Mouse (Mus musculus) forebrain, embryonic 14.5 days (tissue): Measurements from ENCODE around the gene A130010J15Rik. TPM values are rescaled to one million over a fixed set of nuclear protein-coding genes. Genes with fewer than 3 reads are reported as not detected.

Experiments used
- ATAC-seq: fragments of 200-750 bp; cut with Nextera tagmentation; 2 replicates; pipeline ENCODE4 v1.8.0; 2017; ENCODE audit warnings: mild to moderate bottlenecking, moderate library complexity
- DNase-seq: peaks from one replicate; pipeline ENCODE4 v3.0.0-alpha.2; 2015; ENCODE audit warnings: low spot score
- H3K27ac ChIP-seq: fragments of 300-500 bp; sonication (generic); 2 replicates; pipeline ENCODE4 v1.5.1; 2014; ENCODE audit warnings: low read depth, mild to moderate bottlenecking, control low read depth, low read length, moderate library complexity
- H3K27me3 ChIP-seq: fragments of 300-500 bp; sonication (generic); replicated peaks from 2 replicates; pipeline ENCODE4 v1.6.1; 2014; ENCODE audit warnings: low read length, control low read depth, mixed read lengths; ENCODE audit not compliant: control insufficient read depth, insufficient read depth
- H3K36me3 ChIP-seq: fragments of 300-500 bp; sonication (generic); 2 replicates; pipeline ENCODE4 v1.6.1; 2014; ENCODE audit warnings: low read length, control low read depth; ENCODE audit not compliant: control insufficient read depth, insufficient read depth
- H3K4me1 ChIP-seq: fragments of 300-500 bp; sonication (generic); 2 replicates; pipeline ENCODE4 v1.6.1; 2014; ENCODE audit warnings: antibody characterized with exemption, low read length, control low read depth; ENCODE audit not compliant: control insufficient read depth, insufficient read depth
- H3K4me2 ChIP-seq: fragments of 300-500 bp; sonication (generic); 2 replicates; pipeline ENCODE4 v1.6.1; 2014; ENCODE audit warnings: mild to moderate bottlenecking, control low read depth, low read length
- H3K4me3 ChIP-seq: fragments of 300-500 bp; sonication (generic); 2 replicates; pipeline ENCODE4 v1.5.1; 2014; ENCODE audit warnings: low read depth, low read length, control low read depth
- H3K9ac ChIP-seq: fragments of 300-500 bp; sonication (generic); 2 replicates; pipeline ENCODE4 v1.6.1; 2014; ENCODE audit warnings: mild to moderate bottlenecking, low read length, control low read depth, moderate library complexity
- H3K9me3 ChIP-seq: fragments of 300-500 bp; sonication (generic); replicated peaks from 2 replicates; pipeline ENCODE4 v1.6.1; 2016; ENCODE audit warnings: low read length, control low read depth, mixed read lengths; ENCODE audit not compliant: control insufficient read depth
- WGBS: fragments of 180-500 bp; shearing (Covaris S2); extraction: QIAGEN DNeasy Blood & Tissue Kit; methylation state at CpG from one replicate; pipeline ENCODE4 v1.1.7; 2014; 5-methylcytosine and 5-hydroxymethylcytosine counted together
- polyA plus RNA-seq: library from polyadenylated mRNA; unstranded; fragments of >200 nt; fragmentation: Nextera tagmentation; extraction: Ambion mirVana; gene quantifications from 2 replicates; pipeline ENCODE4 v1.2.1, GENCODE M21; 2014

The A130010J15Rik gene
- polyA plus RNA-seq, 1 experiment from 2014 or later = 13.3 TPM

- H3K9me3 ChIP-seq = no peaks in the 10 kb centered on the region
- H3K4me1 ChIP-seq = no peaks in the 10 kb centered on the region
- H3K27me3 ChIP-seq = no peaks in the 10 kb centered on the region
- H3K36me3 ChIP-seq = no peaks in the 10 kb centered on the region
- peak overlapping the region; percentile 29 for H3K4me2 ChIP-seq
- no peak overlapping the region for H3K9ac ChIP-seq
- 15% methylated on average over 18 of the region's 18 CpGs for WGBS
- H3K4me3 ChIP-seq = no peak overlapping the region
- no peak overlapping the region for H3K27ac ChIP-seq
- no peak for ATAC-seq
- peak; percentile 23 for DNase-seq
These were observed 7.4 kb upstream of the A130010J15Rik start for GRCm38 (mm10) chr1:193160317-193161032.

GRCm38 (mm10) chr1:193169228-193169627 lies 1.4 kb downstream of the A130010J15Rik start:
- Histone ChIP-seq H3K36me3 (no peaks in the 10 kb centered on the region), H3K9ac (no peak overlapping the region), H3K9me3 (no peaks in the 10 kb centered on the region), H3K4me1 (peaks cover 16% of the 10 kb centered on the region), H3K27ac (no peak overlapping the region), H3K27me3 (no peaks in the 10 kb centered on the region), H3K4me3 (no peak overlapping the region), H3K4me2 (no peak overlapping the region)
- no peak for DNase-seq
- WGBS = 88% methylated on average over 7 of the region's 7 CpGs
- no peak for ATAC-seq

GRCm38 (mm10) chr1:193169856-193170255 lies 2.0 kb downstream of the A130010J15Rik start:
- H3K27ac ChIP-seq = 0 out of 2 replicates have a peak overlapping the region, but pooled peaks have one; percentile 3
- H3K4me1 ChIP-seq = peaks cover 18% of the 10 kb centered on the region
- peak; percentile 57 for DNase-seq
- no peaks in the 10 kb centered on the region for H3K27me3 ChIP-seq
- H3K9ac ChIP-seq = no peak overlapping the region
- 72% methylated on average over 2 of the region's 2 CpGs for WGBS
- H3K4me2 ChIP-seq = no peak overlapping the region
- ATAC-seq = no peak
- H3K4me3 ChIP-seq = no peak overlapping the region
- no peaks in the 10 kb centered on the region for H3K9me3 ChIP-seq
- H3K36me3 ChIP-seq = no peaks in the 10 kb centered on the region

GRCm38 (mm10) chr1:193172991-193173809 lies 5.4 kb downstream of the A130010J15Rik start:
- Histone ChIP-seq H3K27ac (peak overlapping the region; percentile 80), H3K4me1 (peaks cover 18% of the 10 kb centered on the region), H3K9ac (peak overlapping the region; percentile 87), H3K27me3 (no peaks in the 10 kb centered on the region), H3K4me3 (peak overlapping the region; percentile 74), H3K9me3 (no peaks in the 10 kb centered on the region), H3K36me3 (no peaks in the 10 kb centered on the region), H3K4me2 (peak overlapping the region; percentile 75)
- peak; percentile 100 for DNase-seq
- WGBS = under 1% methylated on average over 48 of the region's 48 CpGs
- peak; percentile 99 for ATAC-seq

GRCm38 (mm10) chr1:193173810-193174129 lies 5.9 kb downstream of the A130010J15Rik start:
- no peaks in the 10 kb centered on the region for H3K9me3 ChIP-seq
- H3K27me3 ChIP-seq = no peaks in the 10 kb centered on the region
- peaks cover 18% of the 10 kb centered on the region for H3K4me1 ChIP-seq
- peak overlapping the region; percentile 87 for H3K9ac ChIP-seq
- DNase-seq = no peak
- H3K27ac ChIP-seq = peak overlapping the region; percentile 80
- WGBS = 20% methylated on average over 9 of the region's 9 CpGs
- ATAC-seq = no peak
- H3K4me3 ChIP-seq = peak overlapping the region; percentile 74
- no peaks in the 10 kb centered on the region for H3K36me3 ChIP-seq
- H3K4me2 ChIP-seq = peak overlapping the region; percentile 73

GRCm38 (mm10) chr1:193174143-193174733 lies 6.4 kb downstream of the A130010J15Rik start:
- no peaks in the 10 kb centered on the region for H3K27me3 ChIP-seq
- WGBS = 94% methylated on average over 13 of the region's 13 CpGs
- peak overlapping the region; percentile 73 for H3K4me2 ChIP-seq
- DNase-seq (no peak), ATAC-seq (no peak)
- H3K4me1 ChIP-seq = peaks cover 18% of the 10 kb centered on the region
- no peaks in the 10 kb centered on the region for H3K9me3 ChIP-seq
- no peaks in the 10 kb centered on the region for H3K36me3 ChIP-seq
- H3K9ac ChIP-seq = peak overlapping the region; percentile 87
- no peak overlapping the region for H3K27ac ChIP-seq
- peak overlapping the region; percentile 74 for H3K4me3 ChIP-seq

GRCm38 (mm10) chr1:193181104-193181503 lies 13.3 kb downstream of the A130010J15Rik start:
- H3K9me3 ChIP-seq = no peaks in the 10 kb centered on the region
- no peaks in the 10 kb centered on the region for H3K27me3 ChIP-seq
- H3K4me3 ChIP-seq = no peak overlapping the region
- no peak overlapping the region for H3K9ac ChIP-seq
- H3K4me2 ChIP-seq = no peak overlapping the region
- H3K4me1 ChIP-seq = no peaks in the 10 kb centered on the region
- H3K36me3 ChIP-seq = no peaks in the 10 kb centered on the region
- DNase-seq = no peak
- ATAC-seq = no peak
- 89% methylated on average over 3 of the region's 3 CpGs for WGBS
- H3K27ac ChIP-seq = no peak overlapping the region

GRCm38 (mm10) chr1:193188257-193188656 lies 20.4 kb downstream of the A130010J15Rik start:
- DNase-seq (no peak), ATAC-seq (no peak)
- Histone ChIP-seq H3K27ac (no peak overlapping the region), H3K9me3 (no peaks in the 10 kb centered on the region), H3K9ac (no peak overlapping the region), H3K4me2 (no peak overlapping the region), H3K36me3 (no peaks in the 10 kb centered on the region), H3K27me3 (no peaks in the 10 kb centered on the region), H3K4me3 (no peak overlapping the region), H3K4me1 (peaks cover 4% of the 10 kb centered on the region; the same call in 1 of the 2 replicates)
- WGBS = 89% methylated on average over 6 of the region's 6 CpGs
